Mouse (Mus musculus): ENCODE measurements around the gene Sdcbp2. TPM values are rescaled to one million over a fixed set of nuclear protein-coding genes. Genes with fewer than 3 reads are reported as not detected.
A peak's percentile ranks its signal among the peaks of the same experiment; 100 is the strongest.

Sdcbp2 gene
- polyA plus RNA-seq (2015; fragmentation: Nextera tagmentation; extraction: Ambion mirVana), result 0.06 and 0.24 TPM in 2 replicates

DNA sequence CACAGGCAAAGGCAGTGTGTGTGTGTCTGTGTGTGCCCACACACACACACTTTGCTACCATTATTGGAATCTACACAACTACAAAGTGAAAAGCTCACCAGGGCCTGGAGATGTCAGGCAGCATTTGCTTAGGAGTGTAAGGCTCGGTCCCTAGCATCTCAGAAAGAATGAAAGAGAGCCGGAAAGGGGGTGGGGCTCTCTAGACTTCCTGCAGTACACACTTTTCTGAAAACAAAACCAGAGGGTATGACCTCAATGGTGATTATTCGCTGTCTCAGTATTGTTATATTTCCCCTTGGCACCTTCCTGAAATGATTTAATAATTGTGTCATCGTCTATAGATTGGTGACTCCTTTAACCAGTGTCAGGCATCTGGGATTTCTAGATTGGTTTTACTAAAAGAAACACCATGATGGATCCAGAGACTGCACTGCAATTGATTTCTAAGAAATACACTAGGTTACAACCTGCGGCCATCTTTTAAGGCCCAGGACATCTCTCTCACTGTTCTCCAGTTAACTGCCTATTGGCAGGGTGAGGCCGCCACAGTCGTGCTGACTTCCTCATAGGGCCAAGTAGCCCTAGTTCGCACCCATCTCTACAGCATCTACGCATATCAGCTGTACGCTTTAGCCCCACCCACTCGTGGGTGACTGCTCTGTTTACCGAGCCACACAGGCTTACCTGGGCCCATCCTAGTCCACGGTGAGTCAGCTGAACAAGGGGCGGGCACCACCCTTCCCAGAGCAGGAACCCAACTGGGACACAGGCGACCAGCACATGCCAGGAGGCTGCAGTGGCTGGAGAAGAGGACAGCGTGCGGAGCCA lies at the start of gene Sdcbp2:
Sdcbp2 (plus strand) TSS at position 750 of the 828 bp plus-strand sequence.
- 51% methylated on average over 17 of the region's 17 CpGs for WGBS (ENCODE audit: insufficient replicate concordance)
- Histone ChIP-seq H3K36me3 (ENCODE audit: control insufficient read depth, insufficient read depth) (no peaks in the 10 kb centered on the region), H3K4me2 (ENCODE audit: low read depth, low read length) (no peak within 1 kb of the TSS), H3K9ac (ENCODE audit: low read depth, low read length) (no peak within 1 kb of the TSS), H3K27ac (ENCODE audit: low read length) (no peak within 1 kb of the TSS), H3K4me1 (ENCODE audit: control insufficient read depth, low read depth, low read length) (peaks cover 4% of the 10 kb centered on the region), H3K9me3 (replicated peaks; ENCODE audit: control insufficient read depth, low read length) (no peaks in the 10 kb centered on the region), H3K27me3 (ENCODE audit: control insufficient read depth, insufficient read depth, low read depth, low read length) (no peaks in the 10 kb centered on the region), H3K4me3 (ENCODE audit: low read depth, low read length) (no peak within 1 kb of the TSS)
- ATAC-seq (ENCODE audit: low read depth), result no peak

- Histone ChIP-seq H3K27me3 (ENCODE audit: control insufficient read depth, insufficient read depth, low read depth, low read length) (no peaks in the 10 kb centered on the region), H3K9me3 (replicated peaks; ENCODE audit: control insufficient read depth, low read length) (no peaks in the 10 kb centered on the region), H3K4me2 (ENCODE audit: low read depth, low read length) (no peak overlapping the region), H3K36me3 (ENCODE audit: control insufficient read depth, insufficient read depth) (no peaks in the 10 kb centered on the region), H3K4me1 (ENCODE audit: control insufficient read depth, low read depth, low read length) (no peaks in the 10 kb centered on the region; the same call in 1 of the 2 replicates), H3K27ac (ENCODE audit: low read length) (no peak overlapping the region), H3K9ac (ENCODE audit: low read depth, low read length) (no peak overlapping the region), H3K4me3 (ENCODE audit: low read depth, low read length) (no peak overlapping the region)
- WGBS (ENCODE audit: insufficient replicate concordance), result 14% methylated on average over 4 of the region's 4 CpGs
- peak; percentile 21; the same call in 1 of the 2 replicates for ATAC-seq (ENCODE audit: low read depth)
Observed at GRCm38 (mm10) chr2:151524324-151525041, 47.9 kb upstream of the Sdcbp2 start.

- 51% methylated on average over 2 of the region's 2 CpGs for WGBS (ENCODE audit: insufficient replicate concordance)
- no peak overlapping the region for H3K9ac ChIP-seq (ENCODE audit: low read depth, low read length)
- no peak for ATAC-seq (ENCODE audit: low read depth)
- H3K4me3 ChIP-seq (ENCODE audit: low read depth, low read length), result no peak overlapping the region
- H3K27me3 ChIP-seq (ENCODE audit: control insufficient read depth, insufficient read depth, low read depth, low read length), result no peaks in the 10 kb centered on the region
- no peaks in the 10 kb centered on the region for H3K9me3 ChIP-seq (replicated peaks; ENCODE audit: control insufficient read depth, low read length)
- no peaks in the 10 kb centered on the region for H3K36me3 ChIP-seq (ENCODE audit: control insufficient read depth, insufficient read depth)
- H3K4me1 ChIP-seq (ENCODE audit: control insufficient read depth, low read depth, low read length), result no peaks in the 10 kb centered on the region; the same call in 1 of the 2 replicates
- H3K27ac ChIP-seq (ENCODE audit: low read length), result no peak overlapping the region
- no peak overlapping the region for H3K4me2 ChIP-seq (ENCODE audit: low read depth, low read length)
Observed at GRCm38 (mm10) chr2:151525520-151525919, 46.9 kb upstream of the Sdcbp2 start.

DNA sequence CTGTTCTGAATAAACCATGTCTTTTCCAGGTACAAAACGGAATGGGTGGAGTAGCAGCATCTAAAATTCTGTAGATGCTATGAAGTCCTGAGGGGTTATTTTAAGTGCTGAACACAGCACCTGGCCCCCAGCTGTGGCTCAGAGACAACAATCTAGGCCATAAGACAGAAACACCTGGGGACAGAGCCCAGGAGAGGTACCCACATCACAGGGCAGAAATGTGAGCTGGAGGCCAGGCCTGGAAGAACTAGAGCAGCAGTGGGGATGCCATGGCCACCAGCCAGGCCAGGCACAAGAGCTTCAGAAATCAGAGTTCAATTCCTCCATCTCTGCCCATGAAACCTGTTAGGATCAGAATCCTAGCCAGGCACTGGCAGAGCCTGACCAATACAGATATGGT lies 44.4 kb upstream of the Sdcbp2 start:
- 67% methylated on average over 1 of the region's 1 CpGs for WGBS (ENCODE audit: insufficient replicate concordance)
- Histone ChIP-seq H3K9me3 (replicated peaks; ENCODE audit: control insufficient read depth, low read length) (no peaks in the 10 kb centered on the region), H3K27me3 (ENCODE audit: control insufficient read depth, insufficient read depth, low read depth, low read length) (no peaks in the 10 kb centered on the region), H3K4me2 (ENCODE audit: low read depth, low read length) (no peak overlapping the region), H3K9ac (ENCODE audit: low read depth, low read length) (no peak overlapping the region), H3K27ac (ENCODE audit: low read length) (no peak overlapping the region), H3K4me3 (ENCODE audit: low read depth, low read length) (no peak overlapping the region), H3K4me1 (ENCODE audit: control insufficient read depth, low read depth, low read length) (no peaks in the 10 kb centered on the region; the same call in 1 of the 2 replicates), H3K36me3 (ENCODE audit: control insufficient read depth, insufficient read depth) (no peaks in the 10 kb centered on the region)
- ATAC-seq (ENCODE audit: low read depth), result no peak

- H3K4me2 ChIP-seq (ENCODE audit: low read depth, low read length), result no peak overlapping the region
- H3K9me3 ChIP-seq (replicated peaks; ENCODE audit: control insufficient read depth, low read length), result no peaks in the 10 kb centered on the region
- no peak overlapping the region for H3K27ac ChIP-seq (ENCODE audit: low read length)
- no peaks in the 10 kb centered on the region for H3K27me3 ChIP-seq (ENCODE audit: control insufficient read depth, insufficient read depth, low read depth, low read length)
- no peak for ATAC-seq (ENCODE audit: low read depth)
- no peaks in the 10 kb centered on the region; the same call in 1 of the 2 replicates for H3K4me1 ChIP-seq (ENCODE audit: control insufficient read depth, low read depth, low read length)
- no peaks in the 10 kb centered on the region for H3K36me3 ChIP-seq (ENCODE audit: control insufficient read depth, insufficient read depth)
- no peak overlapping the region for H3K4me3 ChIP-seq (ENCODE audit: low read depth, low read length)
- H3K9ac ChIP-seq (ENCODE audit: low read depth, low read length), result no peak overlapping the region
Observed at GRCm38 (mm10) chr2:151529169-151529568, 43.3 kb upstream of the Sdcbp2 start.

DNA sequence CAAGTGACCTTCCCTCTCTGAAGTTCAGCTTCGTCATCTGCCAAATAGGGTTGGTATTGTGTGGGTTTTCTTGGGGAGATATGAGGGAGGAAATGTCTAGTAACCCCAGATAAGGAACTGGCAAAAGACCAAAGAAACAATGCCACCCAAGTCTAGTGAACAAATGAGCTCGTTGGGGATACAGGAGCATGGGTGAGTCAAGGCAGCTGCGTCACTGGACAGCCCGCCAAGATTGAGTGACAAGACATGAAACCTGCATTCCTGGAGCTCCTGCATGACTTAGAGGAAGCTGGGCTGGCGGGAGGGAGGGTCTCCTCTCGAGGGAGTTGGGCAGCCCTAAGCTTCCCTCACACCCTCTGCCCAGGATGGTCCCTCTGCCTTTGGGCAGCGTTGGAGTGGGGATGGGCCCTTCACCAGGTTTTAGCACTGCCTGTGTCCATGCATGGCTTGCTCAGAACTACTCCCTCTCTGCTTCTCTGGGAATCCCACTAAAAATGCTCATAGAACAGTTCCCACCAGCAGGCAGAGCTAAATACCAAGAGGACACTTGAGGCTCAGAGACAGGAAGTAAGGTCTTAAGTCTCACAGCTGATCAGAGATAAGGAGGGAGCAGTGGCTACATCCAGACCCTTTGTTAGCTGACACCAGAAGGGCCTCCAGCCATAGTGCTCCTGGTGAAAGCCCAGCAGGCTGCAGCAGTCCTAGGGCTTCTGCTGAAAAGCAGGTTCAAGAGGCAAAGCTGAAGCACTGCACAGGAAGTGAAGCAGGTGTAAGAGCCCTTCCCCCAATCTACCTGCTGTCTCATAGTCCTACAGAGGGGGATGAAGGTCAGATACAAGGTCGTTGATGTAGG lies 41.8 kb upstream of the Sdcbp2 start:
- Histone ChIP-seq H3K27ac (ENCODE audit: low read length) (no peak overlapping the region), H3K9ac (ENCODE audit: low read depth, low read length) (no peak overlapping the region), H3K4me2 (ENCODE audit: low read depth, low read length) (no peak overlapping the region), H3K4me1 (ENCODE audit: control insufficient read depth, low read depth, low read length) (no peaks in the 10 kb centered on the region), H3K9me3 (replicated peaks; ENCODE audit: control insufficient read depth, low read length) (no peaks in the 10 kb centered on the region), H3K36me3 (ENCODE audit: control insufficient read depth, insufficient read depth) (no peaks in the 10 kb centered on the region), H3K27me3 (ENCODE audit: control insufficient read depth, insufficient read depth, low read depth, low read length) (no peaks in the 10 kb centered on the region), H3K4me3 (ENCODE audit: low read depth, low read length) (no peak overlapping the region)
- 15% methylated on average over 8 of the region's 8 CpGs for WGBS (ENCODE audit: insufficient replicate concordance)
- ATAC-seq (ENCODE audit: low read depth), result peak; percentile 40; the same call in 1 of the 2 replicates

DNA sequence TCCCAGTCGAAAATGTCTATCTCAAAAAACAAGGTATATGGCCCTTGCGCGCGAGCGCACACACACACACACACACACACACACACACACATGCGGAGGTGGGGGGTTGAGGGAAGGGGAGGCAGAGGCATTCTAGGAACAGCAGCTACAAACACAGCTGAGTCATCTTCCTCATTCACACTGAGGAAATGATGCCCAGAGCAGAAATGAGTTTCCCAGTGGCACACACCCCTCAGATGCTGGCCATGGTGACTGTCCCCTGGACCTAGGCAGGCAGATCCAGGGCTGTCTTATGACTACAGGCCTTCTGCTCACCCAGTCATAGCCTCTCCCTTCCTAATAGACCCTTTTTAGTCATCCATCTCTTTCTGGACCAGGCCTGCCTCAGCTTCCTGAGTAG lies 38.8 kb upstream of the Sdcbp2 start:
- ATAC-seq (ENCODE audit: low read depth), result 0 out of 2 replicates have a peak, but pooled peaks have one; percentile 8
- no peaks in the 10 kb centered on the region for H3K27me3 ChIP-seq (ENCODE audit: control insufficient read depth, insufficient read depth, low read depth, low read length)
- no peak overlapping the region for H3K4me3 ChIP-seq (ENCODE audit: low read depth, low read length)
- no peak overlapping the region for H3K27ac ChIP-seq (ENCODE audit: low read length)
- no peaks in the 10 kb centered on the region for H3K9me3 ChIP-seq (replicated peaks; ENCODE audit: control insufficient read depth, low read length)
- no peak overlapping the region for H3K9ac ChIP-seq (ENCODE audit: low read depth, low read length)
- peaks cover 2% of the 10 kb centered on the region; the same call in 1 of the 2 replicates for H3K4me1 ChIP-seq (ENCODE audit: control insufficient read depth, low read depth, low read length)
- 33% methylated on average over 6 of the region's 6 CpGs for WGBS (ENCODE audit: insufficient replicate concordance)
- H3K36me3 ChIP-seq (ENCODE audit: control insufficient read depth, insufficient read depth), result no peaks in the 10 kb centered on the region
- H3K4me2 ChIP-seq (ENCODE audit: low read depth, low read length), result no peak overlapping the region

DNA sequence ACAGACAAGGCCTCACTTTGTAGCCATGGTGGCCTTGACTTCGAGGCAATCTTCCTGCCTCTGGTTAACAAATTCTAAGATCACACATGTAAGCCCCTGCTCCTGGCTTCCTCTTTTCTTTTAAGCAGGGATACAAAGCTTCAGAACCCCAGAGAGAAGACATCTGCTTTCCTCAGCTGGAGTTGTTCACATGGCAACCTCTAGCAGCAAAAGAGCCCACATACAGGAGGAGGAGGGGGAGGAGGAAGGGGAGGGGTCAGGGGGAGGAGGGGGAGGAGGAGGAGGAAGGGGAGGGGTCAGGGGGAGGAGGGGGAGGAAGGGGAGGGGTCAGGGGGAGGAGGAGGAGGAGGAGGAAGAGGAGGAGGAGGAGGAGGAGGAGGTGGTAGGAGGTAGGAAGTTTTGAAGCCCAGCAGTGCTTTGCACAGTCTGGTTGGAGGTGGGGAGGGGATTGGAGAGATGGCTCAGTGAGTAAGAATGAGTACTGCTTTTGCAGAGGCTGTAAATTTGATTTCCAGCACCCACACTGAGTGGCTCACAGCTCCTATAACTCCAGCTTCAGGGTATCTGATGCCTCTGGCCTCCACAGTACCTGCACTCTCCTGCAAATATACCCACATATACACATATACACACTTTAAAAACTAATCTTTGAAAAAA lies 36.3 kb upstream of the Sdcbp2 start:
- Histone ChIP-seq H3K4me1 (ENCODE audit: control insufficient read depth, low read depth, low read length) (peaks cover 2% of the 10 kb centered on the region; the same call in 1 of the 2 replicates), H3K9me3 (replicated peaks; ENCODE audit: control insufficient read depth, low read length) (no peaks in the 10 kb centered on the region), H3K4me3 (ENCODE audit: low read depth, low read length) (no peak overlapping the region), H3K27ac (ENCODE audit: low read length) (no peak overlapping the region), H3K9ac (ENCODE audit: low read depth, low read length) (no peak overlapping the region), H3K36me3 (ENCODE audit: control insufficient read depth, insufficient read depth) (no peaks in the 10 kb centered on the region), H3K4me2 (ENCODE audit: low read depth, low read length) (no peak overlapping the region), H3K27me3 (ENCODE audit: control insufficient read depth, insufficient read depth, low read depth, low read length) (no peaks in the 10 kb centered on the region)
- 0 out of 2 replicates have a peak, but pooled peaks have one; percentile 22 for ATAC-seq (ENCODE audit: low read depth)
- WGBS (ENCODE audit: insufficient replicate concordance), result 12% methylated on average over 1 of the region's 1 CpGs
